Mouse (Mus musculus): Measurements from ENCODE around the gene Qsox1. TPM values are rescaled to one million over a fixed set of nuclear protein-coding genes. Genes with fewer than 3 reads are reported as not detected.

Qsox1 gene
- polyA plus RNA-seq, 1 experiment from 2014 or later: 12.5 TPM

- no peaks in the 10 kb centered on the region for H3K27me3 ChIP-seq (ENCODE audit: control insufficient read depth, insufficient read depth, low read length)
- no peak overlapping the region for H3K4me2 ChIP-seq (replicated peaks; ENCODE audit: low read depth, low read length)
- WGBS: 73% methylated on average over 6 of the region's 6 CpGs
- no peaks in the 10 kb centered on the region for H3K36me3 ChIP-seq (ENCODE audit: control insufficient read depth, insufficient read depth, low read length)
- DNase-seq (ENCODE audit: low spot score): no peak
- no peaks in the 10 kb centered on the region for H3K4me1 ChIP-seq (replicated peaks; ENCODE audit: control insufficient read depth, insufficient read depth, low read length)
- no peak overlapping the region for H3K27ac ChIP-seq (ENCODE audit: low read depth, low read length)
- no peak overlapping the region for H3K4me3 ChIP-seq (ENCODE audit: low read depth, low read length)
- H3K9ac ChIP-seq (ENCODE audit: low read depth, low read length): no peak overlapping the region
- ATAC-seq (ENCODE audit: low FRiP score): no peak
- H3K9me3 ChIP-seq (ENCODE audit: control insufficient read depth, low read length): no peaks in the 10 kb centered on the region
Measured at GRCm38 (mm10) chr1:155830861-155831260, 18.2 kb upstream of the Qsox1 start.

DNA sequence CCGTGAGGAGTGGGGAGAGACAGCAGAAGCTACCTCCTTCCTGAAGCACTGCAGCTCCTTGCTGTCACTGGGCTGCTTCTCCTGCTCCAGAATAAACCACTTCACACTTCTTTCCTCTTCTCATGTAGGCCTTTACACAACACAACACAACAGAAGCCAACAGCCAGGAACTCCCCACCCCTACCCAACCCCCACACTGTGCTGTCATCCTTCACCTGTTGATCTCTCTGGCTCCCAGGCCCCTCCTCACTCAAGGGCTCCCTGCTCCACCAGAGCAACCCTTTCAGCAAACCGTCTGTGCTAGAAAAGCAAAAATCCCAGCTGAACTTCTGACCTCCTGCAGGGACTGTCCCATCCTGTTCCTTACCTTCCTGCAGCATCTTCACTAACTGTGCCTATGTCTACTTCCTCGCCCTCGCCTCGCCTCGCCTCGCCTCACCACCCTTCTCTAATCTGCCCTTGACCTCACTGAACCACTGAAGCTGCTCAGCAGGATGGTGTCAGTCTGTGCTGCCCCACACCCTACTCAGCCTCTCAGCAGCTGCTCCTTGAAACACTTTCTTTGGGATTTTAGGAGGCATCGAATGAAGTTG, 15.1 kb upstream of the Qsox1 start:
- no peak overlapping the region for H3K9ac ChIP-seq (ENCODE audit: low read depth, low read length)
- no peak overlapping the region for H3K27ac ChIP-seq (ENCODE audit: low read depth, low read length)
- DNase-seq (ENCODE audit: low spot score) (no peak), ATAC-seq (ENCODE audit: low FRiP score) (no peak)
- H3K4me2 ChIP-seq (replicated peaks; ENCODE audit: low read depth, low read length): no peak overlapping the region
- 65% methylated on average over 8 of the region's 8 CpGs for WGBS
- H3K27me3 ChIP-seq (ENCODE audit: control insufficient read depth, insufficient read depth, low read length): no peaks in the 10 kb centered on the region
- no peak overlapping the region for H3K4me3 ChIP-seq (ENCODE audit: low read depth, low read length)
- no peaks in the 10 kb centered on the region for H3K4me1 ChIP-seq (replicated peaks; ENCODE audit: control insufficient read depth, insufficient read depth, low read length)
- no peaks in the 10 kb centered on the region for H3K9me3 ChIP-seq (ENCODE audit: control insufficient read depth, low read length)
- no peaks in the 10 kb centered on the region for H3K36me3 ChIP-seq (ENCODE audit: control insufficient read depth, insufficient read depth, low read length)

GRCm38 (mm10) chr1:155826803-155827395, 14.2 kb upstream of the Qsox1 start:
- WGBS: 46% methylated on average over 5 of the region's 5 CpGs
- Histone ChIP-seq H3K9ac (ENCODE audit: low read depth, low read length) (no peak overlapping the region), H3K36me3 (ENCODE audit: control insufficient read depth, insufficient read depth, low read length) (no peaks in the 10 kb centered on the region), H3K27me3 (ENCODE audit: control insufficient read depth, insufficient read depth, low read length) (no peaks in the 10 kb centered on the region), H3K4me1 (replicated peaks; ENCODE audit: control insufficient read depth, insufficient read depth, low read length) (no peaks in the 10 kb centered on the region), H3K9me3 (ENCODE audit: control insufficient read depth, low read length) (no peaks in the 10 kb centered on the region), H3K4me2 (replicated peaks; ENCODE audit: low read depth, low read length) (no peak overlapping the region), H3K27ac (ENCODE audit: low read depth, low read length) (no peak overlapping the region), H3K4me3 (ENCODE audit: low read depth, low read length) (no peak overlapping the region)
- DNase-seq (ENCODE audit: low spot score): no peak
- ATAC-seq (ENCODE audit: low FRiP score): no peak

GRCm38 (mm10) chr1:155825940-155826716, 13.4 kb upstream of the Qsox1 start:
- Histone ChIP-seq H3K9ac (ENCODE audit: low read depth, low read length) (no peak overlapping the region), H3K36me3 (ENCODE audit: control insufficient read depth, insufficient read depth, low read length) (no peaks in the 10 kb centered on the region), H3K4me3 (ENCODE audit: low read depth, low read length) (no peak overlapping the region), H3K4me1 (replicated peaks; ENCODE audit: control insufficient read depth, insufficient read depth, low read length) (no peaks in the 10 kb centered on the region), H3K9me3 (ENCODE audit: control insufficient read depth, low read length) (no peaks in the 10 kb centered on the region), H3K4me2 (replicated peaks; ENCODE audit: low read depth, low read length) (no peak overlapping the region), H3K27ac (ENCODE audit: low read depth, low read length) (no peak overlapping the region), H3K27me3 (ENCODE audit: control insufficient read depth, insufficient read depth, low read length) (no peaks in the 10 kb centered on the region)
- WGBS: 85% methylated on average over 4 of the region's 4 CpGs
- no peak for ATAC-seq (ENCODE audit: low FRiP score)
- DNase-seq (ENCODE audit: low spot score): no peak

- no peak overlapping the region for H3K27ac ChIP-seq (ENCODE audit: low read depth, low read length)
- no peaks in the 10 kb centered on the region for H3K27me3 ChIP-seq (ENCODE audit: control insufficient read depth, insufficient read depth, low read length)
- H3K36me3 ChIP-seq (ENCODE audit: control insufficient read depth, insufficient read depth, low read length): no peaks in the 10 kb centered on the region
- no peak overlapping the region for H3K4me3 ChIP-seq (ENCODE audit: low read depth, low read length)
- no peaks in the 10 kb centered on the region for H3K4me1 ChIP-seq (replicated peaks; ENCODE audit: control insufficient read depth, insufficient read depth, low read length)
- H3K4me2 ChIP-seq (replicated peaks; ENCODE audit: low read depth, low read length): no peak overlapping the region
- DNase-seq (ENCODE audit: low spot score): no peak
- WGBS: 94% methylated on average over 5 of the region's 5 CpGs
- ATAC-seq (ENCODE audit: low FRiP score): no peak
- no peaks in the 10 kb centered on the region for H3K9me3 ChIP-seq (ENCODE audit: control insufficient read depth, low read length)
- H3K9ac ChIP-seq (ENCODE audit: low read depth, low read length): no peak overlapping the region
Measured at GRCm38 (mm10) chr1:155820646-155821045, 8.0 kb upstream of the Qsox1 start.

- no peak overlapping the region for H3K4me2 ChIP-seq (replicated peaks; ENCODE audit: low read depth, low read length)
- H3K4me3 ChIP-seq (ENCODE audit: low read depth, low read length): no peak overlapping the region
- ATAC-seq (ENCODE audit: low FRiP score): no peak
- no peaks in the 10 kb centered on the region for H3K9me3 ChIP-seq (ENCODE audit: control insufficient read depth, low read length)
- no peak for DNase-seq (ENCODE audit: low spot score)
- no peaks in the 10 kb centered on the region for H3K4me1 ChIP-seq (replicated peaks; ENCODE audit: control insufficient read depth, insufficient read depth, low read length)
- H3K36me3 ChIP-seq (ENCODE audit: control insufficient read depth, insufficient read depth, low read length): no peaks in the 10 kb centered on the region
- H3K27ac ChIP-seq (ENCODE audit: low read depth, low read length): no peak overlapping the region
- no peaks in the 10 kb centered on the region for H3K27me3 ChIP-seq (ENCODE audit: control insufficient read depth, insufficient read depth, low read length)
- H3K9ac ChIP-seq (ENCODE audit: low read depth, low read length): no peak overlapping the region
- WGBS: 71% methylated on average over 2 of the region's 2 CpGs
Measured at GRCm38 (mm10) chr1:155816167-155816566, 3.5 kb upstream of the Qsox1 start.

DNA sequence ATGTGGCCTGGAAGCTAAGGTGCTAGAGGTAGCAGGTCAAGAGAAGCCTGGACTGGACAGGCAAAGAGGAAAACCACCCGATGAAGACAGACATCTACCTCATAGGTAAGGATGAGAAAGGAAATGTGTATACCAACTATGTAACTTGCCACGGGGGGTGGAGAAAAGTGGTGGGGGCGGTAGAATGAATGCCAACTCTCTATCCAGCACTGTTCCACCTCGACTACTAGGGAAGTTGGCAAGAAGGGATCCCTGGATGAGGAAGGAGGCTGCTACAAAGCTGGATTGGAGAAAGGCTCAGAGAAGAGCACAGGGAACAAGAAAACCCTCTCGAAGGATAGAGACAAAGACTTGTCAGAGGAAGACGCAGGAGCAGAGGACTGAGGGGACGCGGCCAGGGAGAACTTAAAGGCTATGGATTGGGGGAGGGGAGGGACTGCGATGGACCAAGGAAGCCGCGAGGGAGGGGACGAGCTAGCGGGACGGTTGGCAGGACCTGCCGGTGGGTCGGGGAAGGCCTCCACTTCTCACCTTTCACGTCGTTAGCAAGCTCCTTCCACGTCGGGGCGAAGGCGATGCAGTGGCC, 601 bp downstream of the Qsox1 start:
- DNase-seq (ENCODE audit: low spot score): no peak
- H3K9me3 ChIP-seq (ENCODE audit: control insufficient read depth, low read length): no peaks in the 10 kb centered on the region
- WGBS: 5% methylated on average over 22 of the region's 22 CpGs
- no peak overlapping the region for H3K27ac ChIP-seq (ENCODE audit: low read depth, low read length)
- H3K27me3 ChIP-seq (ENCODE audit: control insufficient read depth, insufficient read depth, low read length): no peaks in the 10 kb centered on the region
- peak overlapping the region; percentile 81 for H3K4me3 ChIP-seq (ENCODE audit: low read depth, low read length)
- ATAC-seq (ENCODE audit: low FRiP score): peak; percentile 67
- peak overlapping the region; percentile 77 for H3K9ac ChIP-seq (ENCODE audit: low read depth, low read length)
- no peaks in the 10 kb centered on the region for H3K4me1 ChIP-seq (replicated peaks; ENCODE audit: control insufficient read depth, insufficient read depth, low read length)
- no peaks in the 10 kb centered on the region for H3K36me3 ChIP-seq (ENCODE audit: control insufficient read depth, insufficient read depth, low read length)
- peak overlapping the region; percentile 78 for H3K4me2 ChIP-seq (replicated peaks; ENCODE audit: low read depth, low read length)

- no peak for ATAC-seq (ENCODE audit: low FRiP score)
- Histone ChIP-seq H3K4me2 (replicated peaks; ENCODE audit: low read depth, low read length) (no peak overlapping the region), H3K4me1 (replicated peaks; ENCODE audit: control insufficient read depth, insufficient read depth, low read length) (no peaks in the 10 kb centered on the region), H3K4me3 (ENCODE audit: low read depth, low read length) (no peak overlapping the region), H3K9ac (ENCODE audit: low read depth, low read length) (no peak overlapping the region), H3K27me3 (ENCODE audit: control insufficient read depth, insufficient read depth, low read length) (no peaks in the 10 kb centered on the region), H3K9me3 (ENCODE audit: control insufficient read depth, low read length) (no peaks in the 10 kb centered on the region), H3K27ac (ENCODE audit: low read depth, low read length) (no peak overlapping the region), H3K36me3 (ENCODE audit: control insufficient read depth, insufficient read depth, low read length) (no peaks in the 10 kb centered on the region)
- WGBS: 62% methylated on average over 7 of the region's 7 CpGs
- no peak for DNase-seq (ENCODE audit: low spot score)
Measured at GRCm38 (mm10) chr1:155810616-155811015, 2.1 kb downstream of the Qsox1 start.

All from hindbrain, embryonic 11.5 days (tissue).